Mouse (Mus musculus): ENCODE data around the gene Hoxb1.
A peak's percentile ranks its signal among the peaks of the same experiment; 100 is the strongest.

The Hoxb1 gene

DNA sequence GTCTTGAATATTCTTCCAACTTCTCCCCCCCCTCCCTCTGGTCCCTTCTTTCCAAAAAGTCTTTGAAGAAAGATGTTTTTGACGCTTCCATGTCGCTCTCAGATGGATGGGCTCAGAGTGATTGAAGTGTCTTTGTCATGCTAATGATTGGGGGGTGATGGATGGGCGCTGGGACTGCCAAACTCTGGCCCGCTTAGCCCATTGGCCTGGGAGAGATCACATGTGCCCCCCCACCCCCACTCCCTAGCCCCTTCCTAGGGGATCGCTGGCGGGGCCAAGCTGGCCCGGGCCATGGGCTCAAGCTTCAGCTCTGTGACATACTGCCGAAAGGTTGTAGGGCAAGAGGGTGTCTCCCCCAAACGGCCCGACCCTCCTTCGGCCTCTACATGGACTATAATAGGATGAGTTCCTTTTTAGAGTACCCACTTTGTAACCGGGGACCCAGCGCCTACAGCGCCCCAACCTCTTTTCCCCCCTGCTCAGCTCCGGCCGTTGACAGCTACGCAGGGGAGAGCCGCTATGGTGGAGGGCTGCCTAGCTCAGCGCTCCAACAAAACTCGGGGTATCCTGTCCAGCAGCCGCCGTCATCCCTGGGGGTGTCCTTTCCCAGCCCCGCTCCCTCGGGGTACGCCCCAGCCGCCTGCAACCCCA is at the start of gene Hoxb1:
TSS of gene Hoxb1 (plus strand) at position 312 of the 651 bp plus-strand sequence.
- DNase-seq (ENCODE audit: low spot score): no peak

DNA sequence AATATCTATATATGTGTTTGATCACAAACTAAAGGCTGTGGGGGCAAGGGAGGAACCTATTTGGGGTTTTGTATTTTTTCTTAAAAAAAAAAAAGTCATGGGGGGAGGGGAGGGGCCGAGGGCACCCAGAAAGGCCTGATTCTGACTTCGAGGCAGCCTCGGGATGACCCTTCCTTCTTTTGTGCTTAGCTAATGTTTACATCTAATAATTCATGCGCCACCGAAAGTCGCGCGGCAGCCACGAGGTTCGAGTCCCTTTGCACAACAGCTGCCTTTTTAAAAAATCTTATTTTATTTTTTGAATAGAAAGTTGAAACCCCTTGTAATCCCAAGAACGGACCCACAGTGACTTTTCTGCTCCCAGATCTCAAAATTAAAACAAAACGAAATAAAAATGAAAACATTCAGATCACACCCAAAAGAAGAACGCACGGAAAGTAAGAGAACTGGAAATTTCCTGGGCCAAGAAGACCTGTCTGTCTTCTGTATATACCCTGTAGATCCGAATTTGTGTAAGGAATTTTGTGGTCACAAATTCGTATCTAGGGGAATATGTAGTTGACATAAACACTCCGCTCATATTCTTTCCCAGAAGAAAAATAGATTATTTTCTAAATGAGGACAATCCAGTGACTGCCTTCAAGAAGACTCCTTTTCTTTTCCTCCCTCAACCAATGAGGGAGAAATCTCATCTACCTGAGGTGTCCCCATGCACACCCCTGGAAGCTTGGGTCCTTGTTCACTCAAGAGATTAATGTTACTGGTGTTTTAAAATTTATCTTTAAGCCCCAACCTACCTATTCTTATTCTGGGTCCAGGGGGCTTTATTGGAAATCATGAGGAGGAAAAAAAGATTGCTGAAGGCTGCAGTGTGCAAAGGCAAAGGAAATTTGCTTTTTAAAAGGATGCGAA is 48.6 kb upstream of the Hoxb1 start:
- peak; percentile 59 for DNase-seq (ENCODE audit: low spot score)

DNA sequence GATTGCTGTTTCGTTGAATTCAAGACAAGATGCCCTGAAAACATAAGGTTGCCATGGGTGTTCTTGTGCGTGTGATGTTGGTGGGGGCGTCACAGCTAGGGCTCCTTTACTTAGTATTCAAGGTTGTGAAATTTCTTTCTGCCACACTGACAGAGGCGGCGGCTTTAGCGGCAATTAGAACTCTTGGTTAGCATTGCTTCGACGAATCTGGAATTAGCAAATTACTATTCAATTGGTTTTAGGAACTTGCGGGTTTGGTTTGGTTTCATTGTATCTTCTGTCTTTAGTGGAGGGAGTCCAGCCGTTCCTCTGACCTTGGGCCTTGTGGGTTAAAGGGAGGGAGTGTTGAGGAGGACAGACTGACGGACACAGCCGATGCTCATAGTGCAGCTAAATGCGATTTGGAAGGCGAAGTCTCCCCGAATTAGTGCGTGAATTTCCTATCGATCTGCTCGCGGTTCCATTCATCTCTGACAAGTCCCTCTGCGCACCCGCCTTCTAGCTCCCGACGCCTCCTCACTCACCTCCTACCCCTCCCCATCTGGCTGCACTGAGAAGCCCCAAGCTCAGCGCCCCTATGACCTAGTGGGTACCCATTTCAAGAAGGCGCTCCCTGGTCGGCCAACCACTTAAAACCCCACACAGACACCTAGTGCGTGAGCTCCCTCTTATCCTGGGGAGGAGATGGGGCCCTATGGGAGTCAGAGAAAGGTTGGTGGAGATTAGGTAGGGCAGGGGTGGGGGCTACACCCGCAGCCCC is 47.8 kb upstream of the Hoxb1 start, which contains the start of gene Hoxb4:
TSS of gene Hoxb4 (plus strand) at position 660 of the 760 bp plus-strand sequence.
- DNase-seq (ENCODE audit: low spot score): no peak

- peak; percentile 66 for DNase-seq (ENCODE audit: low spot score)
Measured at GRCm38 (mm10) chr11:96318368-96319070, 47.0 kb upstream of the Hoxb1 start.

DNA sequence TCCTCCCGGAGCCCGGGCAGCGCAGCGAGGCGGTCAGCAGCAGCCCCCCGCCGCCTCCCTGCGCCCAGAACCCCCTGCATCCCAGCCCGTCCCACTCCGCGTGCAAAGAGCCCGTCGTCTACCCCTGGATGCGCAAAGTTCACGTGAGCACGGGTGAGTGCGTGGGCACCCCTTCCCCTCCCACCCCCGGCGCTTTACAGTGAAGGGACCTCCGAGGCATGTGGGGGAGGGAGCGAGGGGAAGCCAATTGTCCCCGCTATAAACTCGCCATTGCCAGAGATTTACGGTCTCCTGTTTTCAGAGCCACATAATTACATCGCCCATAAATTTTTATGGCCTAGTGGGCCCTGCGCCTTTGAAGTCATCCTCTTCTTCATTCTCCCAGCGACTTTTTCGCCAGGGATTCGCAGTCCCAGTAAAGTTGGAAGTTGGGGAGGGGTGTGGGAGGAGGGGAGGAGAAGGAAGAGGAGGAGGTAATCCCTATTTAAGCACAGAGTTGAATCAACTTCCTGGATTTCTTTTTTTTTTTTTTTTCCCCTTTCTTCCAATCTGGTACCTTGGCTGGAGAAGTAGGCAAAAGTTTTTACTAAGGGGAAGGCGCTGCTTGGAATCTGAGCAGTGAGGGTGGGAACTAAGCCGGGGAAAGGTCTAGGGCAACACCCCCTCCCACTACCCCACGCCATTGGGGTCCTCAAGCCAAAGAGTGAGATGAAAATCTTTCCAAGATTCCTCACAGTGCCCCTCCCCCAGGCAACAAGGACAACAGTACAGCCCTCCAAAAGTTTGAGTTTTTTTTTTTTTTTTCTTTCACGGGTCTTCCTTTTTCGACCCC is 46.3 kb upstream of the Hoxb1 start:
- no peak for DNase-seq (ENCODE audit: low spot score)

GRCm38 (mm10) chr11:96319910-96320309 is 45.6 kb upstream of the Hoxb1 start:
- no peak for DNase-seq (ENCODE audit: low spot score)

DNA sequence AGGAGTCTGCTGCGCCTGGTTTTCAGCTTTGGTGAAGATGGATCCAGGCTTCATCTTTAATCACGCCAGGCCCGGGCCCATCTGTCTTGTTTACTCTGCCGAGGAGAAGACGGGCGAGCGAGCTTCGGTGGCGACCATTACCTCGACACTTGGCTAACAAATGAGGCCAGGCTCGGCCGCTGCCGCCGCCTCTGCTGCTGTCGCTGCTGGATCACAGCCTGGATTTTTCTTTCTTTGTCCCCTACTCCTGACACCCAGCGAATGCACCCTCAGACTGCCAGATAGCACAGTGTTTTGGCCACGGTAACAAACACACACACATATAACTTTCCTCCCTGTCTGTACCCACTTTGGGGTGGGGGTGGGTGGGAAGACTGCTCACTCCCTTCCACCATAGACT is 44.9 kb upstream of the Hoxb1 start:
- no peak for DNase-seq (ENCODE audit: low spot score)

GRCm38 (mm10) chr11:96321846-96322245 is 43.7 kb upstream of the Hoxb1 start:
- DNase-seq (ENCODE audit: low spot score): no peak

DNA sequence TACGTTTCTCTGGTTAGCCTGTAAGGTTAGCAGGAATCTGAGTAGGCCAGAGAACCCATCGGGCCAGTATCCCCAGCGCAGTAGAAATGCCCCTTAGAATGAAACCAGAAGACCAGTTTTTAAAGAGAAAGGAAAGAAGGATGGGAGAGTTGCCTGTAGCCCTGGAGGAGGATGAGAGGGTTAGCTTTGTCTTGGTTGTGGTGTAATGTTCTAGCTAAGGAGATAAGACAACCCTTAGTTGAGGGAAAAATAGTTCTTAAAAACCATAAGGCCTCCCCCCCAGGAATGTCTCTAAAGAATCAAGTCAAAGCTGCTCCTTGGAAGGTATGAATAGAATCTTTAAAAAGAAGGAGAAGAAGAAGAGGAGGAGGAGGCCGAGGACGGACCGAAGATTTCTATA is 42.8 kb upstream of the Hoxb1 start:
- DNase-seq (ENCODE audit: low spot score): no peak

- DNase-seq (ENCODE audit: low spot score): no peak
Measured at GRCm38 (mm10) chr11:96323154-96323553, 42.4 kb upstream of the Hoxb1 start, which contains the start of gene Hoxb3. Hoxb3 (plus strand) TSS chr11:96323326.

DNA sequence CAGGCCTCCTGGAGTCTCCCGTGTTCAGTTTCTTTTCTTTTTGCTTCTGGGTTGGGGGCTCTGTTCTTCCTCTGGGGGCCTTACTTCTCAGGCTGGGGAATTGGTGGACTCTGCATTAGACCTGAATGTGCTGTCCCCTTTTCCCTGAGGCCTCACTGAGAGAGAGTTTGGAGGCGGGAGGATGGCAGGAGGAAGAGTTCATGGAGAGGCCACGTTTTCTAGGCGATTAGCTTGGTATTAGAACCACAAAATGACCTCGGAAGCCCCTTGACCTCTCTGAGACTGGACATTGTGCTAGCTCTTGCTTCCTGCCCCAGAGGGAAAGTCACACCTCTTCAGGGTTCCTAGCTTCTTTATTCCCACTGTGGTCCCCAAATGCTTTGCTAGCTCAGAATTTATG is 41.4 kb upstream of the Hoxb1 start:
- DNase-seq (ENCODE audit: low spot score): no peak

- DNase-seq (ENCODE audit: low spot score): no peak
Measured at GRCm38 (mm10) chr11:96324965-96325364, 40.6 kb upstream of the Hoxb1 start.

DNA sequence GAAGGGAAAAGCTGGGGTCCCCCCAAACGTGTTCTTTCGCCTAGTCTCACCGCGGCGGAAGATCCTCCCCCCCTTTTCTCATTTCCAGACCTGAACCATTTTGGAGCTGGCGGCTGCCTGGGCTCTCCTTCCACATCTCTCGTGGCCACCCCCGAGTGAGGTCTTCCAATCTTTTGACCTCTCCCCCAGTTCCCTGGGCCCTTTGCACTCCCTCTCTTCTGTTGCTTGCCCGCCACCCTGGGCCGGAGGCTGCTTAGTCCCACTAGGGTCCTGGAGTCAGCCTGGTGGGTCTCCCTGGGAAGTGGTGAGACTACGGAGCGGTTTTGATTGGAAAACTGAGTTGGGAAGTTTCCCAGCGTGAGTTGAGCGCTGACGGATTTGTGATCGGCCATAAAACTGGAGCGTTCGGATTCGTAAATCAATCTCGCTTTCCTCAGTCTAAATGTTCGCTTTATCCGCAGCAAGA is 39.8 kb upstream of the Hoxb1 start:
- DNase-seq (ENCODE audit: low spot score): no peak

DNA sequence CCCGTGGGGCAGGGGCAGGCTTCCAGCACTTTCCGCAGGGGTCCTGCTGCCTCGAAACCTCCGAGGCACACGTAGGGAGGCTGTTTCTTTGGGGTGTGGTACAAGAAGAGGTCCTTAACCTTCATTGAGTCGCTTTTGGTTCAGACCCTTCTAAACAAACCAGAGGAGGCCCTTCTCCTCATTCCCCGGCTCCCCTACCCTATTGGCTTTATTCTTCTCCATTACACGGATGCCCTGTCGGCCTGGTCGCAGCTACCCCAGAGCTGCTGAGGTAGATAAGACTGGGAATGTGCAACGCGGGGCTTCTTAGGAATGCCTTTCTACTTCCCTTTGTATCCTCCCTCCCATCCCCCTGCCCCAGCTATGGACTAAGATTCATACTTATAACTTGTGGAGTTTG is 38.8 kb upstream of the Hoxb1 start:
- DNase-seq (ENCODE audit: low spot score): no peak

- DNase-seq (ENCODE audit: low spot score): no peak
Measured at GRCm38 (mm10) chr11:96327122-96327521, 38.4 kb upstream of the Hoxb1 start.

GRCm38 (mm10) chr11:96327750-96328149 is 37.8 kb upstream of the Hoxb1 start:
- DNase-seq (ENCODE audit: low spot score): no peak

GRCm38 (mm10) chr11:96328605-96329004 is 36.9 kb upstream of the Hoxb1 start:
- no peak for DNase-seq (ENCODE audit: low spot score)

GRCm38 (mm10) chr11:96332105-96332504 is 33.4 kb upstream of the Hoxb1 start:
- no peak for DNase-seq (ENCODE audit: low spot score)

- DNase-seq (ENCODE audit: low spot score): no peak
Measured at GRCm38 (mm10) chr11:96332618-96333032, 32.9 kb upstream of the Hoxb1 start.

GRCm38 (mm10) chr11:96333241-96334001 is 32.1 kb upstream of the Hoxb1 start:
- DNase-seq (ENCODE audit: low spot score): no peak

All from retina, embryonic 14.5 days (tissue).